In the genomic region with DNA sequence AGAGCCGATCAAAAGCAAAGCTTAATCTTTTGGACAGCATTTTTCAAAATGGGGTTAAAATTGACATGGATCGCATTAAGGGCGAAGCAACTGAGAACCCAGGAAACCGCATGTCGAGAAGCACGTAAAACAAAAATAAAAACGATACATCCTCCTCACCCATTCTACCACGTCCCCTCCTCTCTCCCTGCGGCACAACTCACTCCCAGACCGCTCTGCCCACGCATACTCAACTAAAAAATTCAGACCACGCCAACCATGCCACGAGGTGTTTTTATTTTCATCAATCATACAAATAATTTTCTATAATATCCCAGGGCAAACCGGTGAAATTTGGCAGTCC, we compare ENCODE assay signal across 8 mouse cellular contexts. TPM values are rescaled to one million over a fixed set of nuclear protein-coding genes. Genes with fewer than 3 reads are reported as not detected.
DNase-seq lines count a peak whose midpoint lies in the region; ATAC-seq and TF ChIP-seq lines count a peak whose summit lies in the region.

No protein-coding gene starts in this region.

- no peaks in the 10 kb centered on the region for H3K36me3 ChIP-seq in forebrain, postnatal 0 days (ENCODE audit: insufficient read depth)
- H3K36me3 ChIP-seq in macrophage (ENCODE audit: inconsistent target) = no peaks in the 10 kb centered on the region

- ATAC-seq in forebrain, postnatal 0 days = no peak
- no peak for ATAC-seq in inflammation-experienced regulatory T-cells, adult 6 months

- DNase-seq in lung, adult 2 months = no peak
- no peak for DNase-seq in lung, postnatal 10 days
- peak; percentile 15 to 31 for DNase-seq in cerebellum, adult 18-20 months
- DNase-seq in forebrain, postnatal 0 days = peak; percentile 31
- no peak for DNase-seq in kidney, postnatal 25 days
- no peak for DNase-seq in layer of hippocampus, postnatal 14 days (ENCODE audit: low spot score in 2 of 2)

- WGBS in lung, adult 2 months = 5% methylated on average over 14 of the region's 14 CpGs
- WGBS in forebrain, postnatal 0 days = under 1% methylated on average over 14 of the region's 14 CpGs
- 6% methylated on average over 12 of the region's 14 CpGs for WGBS in macrophage (ENCODE audit: missing documents)

- H3K4me2 ChIP-seq in forebrain, postnatal 0 days (ENCODE audit: low read depth) = peak overlapping the region; percentile 79

- peak overlapping the region; percentile 100 for H3K9ac ChIP-seq in forebrain, postnatal 0 days

- H3K9me3 ChIP-seq in forebrain, postnatal 0 days (ENCODE audit: low read length) = no peaks in the 10 kb centered on the region

- H3K4me3 ChIP-seq in lung, adult 2 months (replicated peaks; ENCODE audit: extremely low read depth, low read depth, low read length) = peak overlapping the region; percentile 45
- peak overlapping the region; percentile 78 for H3K4me3 ChIP-seq in forebrain, postnatal 0 days (ENCODE audit: low read depth, low read length)
- H3K4me3 ChIP-seq in macrophage (ENCODE audit: inconsistent target) = peak overlapping the region; percentile 84

- peaks cover 14% of the 10 kb centered on the region for H3K79me2 ChIP-seq in macrophage (ENCODE audit: inconsistent target)

- no peak for TF ChIP-seq CTCF in lung, adult 2 months (IDR thresholded peaks at IDR 0.05; ENCODE audit: insufficient read depth, low read length)
- TF ChIP-seq CTCF in forebrain, postnatal 0 days (IDR thresholded peaks at IDR 0.05; ENCODE audit: low read depth) = no peak

- peak overlapping the region; percentile 99 for H3K27ac ChIP-seq in forebrain, postnatal 0 days (ENCODE audit: low read depth, low read length)
- H3K27ac ChIP-seq in macrophage = peak overlapping the region; percentile 73

- H3K27me3 ChIP-seq in forebrain, postnatal 0 days (ENCODE audit: insufficient read depth, low read length) = no peaks in the 10 kb centered on the region

- peaks cover 11% of the 10 kb centered on the region; the same call in 1 of the 2 replicates for H3K4me1 ChIP-seq in lung, adult 2 months (ENCODE audit: control insufficient read depth, insufficient read depth, low read length)
- H3K4me1 ChIP-seq in forebrain, postnatal 0 days (ENCODE audit: insufficient read depth) = peaks cover 11% of the 10 kb centered on the region; the same call in 1 of the 2 replicates

- TF ChIP-seq POLR2A in lung, adult 2 months (IDR thresholded peaks at IDR 0.05; ENCODE audit: borderline replicate concordance, extremely low read depth, low read depth, low read length) = no peak

RNA-seq across cellular contexts. Expression of a gene that starts 1.5 kb away (rescaled TPM):
- polyA plus RNA-seq in lung, adult 2 months (2012; rRNA removed) = 76.1 and 85.7 TPM in 2 replicates
- total RNA-seq in forebrain, postnatal 0 days (2014; rRNA removed) = 862 and 4,132 TPM in 2 replicates
- polyA plus RNA-seq in forebrain, postnatal 0 days (2015; fragmentation: Nextera tagmentation; extraction: Ambion mirVana) = 5,770 and 6,801 TPM in 2 replicates
- total RNA-seq in macrophage (2018; cell fraction: chromatin; rRNA removed) = 100 to 1,000 TPM in 5 of 26 experiments, 10 to 100 TPM in 21; 25.9 to 371 (median 55.7) TPM
- total RNA-seq in macrophage (2018; cell fraction: cytosol; rRNA removed) = 1,000 to 10,000 TPM in 24 of 26 experiments, 100 to 1,000 TPM in 2; 980 to 3,153 (median 1,603) TPM
- total RNA-seq in macrophage (2018; cell fraction: nucleus; rRNA removed) = 100 to 1,000 TPM in 25 of 26 experiments, 10 to 100 TPM in 1; 81.9 to 542 (median 303) TPM
- 1,065 to 2,086 TPM (median 1,228 TPM) in 3 replicates for polyA plus RNA-seq in macrophage (2018)
- 1,000 to 10,000 TPM; 4,108 to 4,357 (median 4,244) TPM for polyA plus RNA-seq in inflammation-experienced regulatory T-cells, adult 6 months (2017; shearing (Covaris generic))
- 100 to 1,000 TPM; 787 to 793 TPM for total RNA-seq in layer of hippocampus, postnatal 14 days (2021)

RNA-seq across cellular contexts. Expression of a gene that starts 57.3 kb away (rescaled TPM):
- polyA plus RNA-seq in lung, adult 2 months (2012; rRNA removed) = 108 and 150 TPM in 2 replicates
- total RNA-seq in forebrain, postnatal 0 days (2014; rRNA removed) = 80.5 and 87.7 TPM in 2 replicates
- 46.4 and 50.1 TPM in 2 replicates for polyA plus RNA-seq in forebrain, postnatal 0 days (2015; fragmentation: Nextera tagmentation; extraction: Ambion mirVana)
- 100 to 1,000 TPM in 2 of 26 experiments, 10 to 100 TPM in 24; 45.9 to 114 (median 67.6) TPM for total RNA-seq in macrophage (2018; cell fraction: chromatin; rRNA removed)
- 10 to 100 TPM; 46.6 to 90.4 (median 62.1) TPM for total RNA-seq in macrophage (2018; cell fraction: cytosol; rRNA removed)
- 10 to 100 TPM; 40.7 to 79.7 (median 64.2) TPM for total RNA-seq in macrophage (2018; cell fraction: nucleus; rRNA removed)
- 43.9 to 55.0 TPM (median 51.8 TPM) in 3 replicates for polyA plus RNA-seq in macrophage (2018)
- polyA plus RNA-seq in inflammation-experienced regulatory T-cells, adult 6 months (2017; shearing (Covaris generic)) = 10 to 100 TPM in 2 of 3 experiments, 1 to 10 TPM in 1; 9.1 to 12.5 (median 10.3) TPM
- total RNA-seq in layer of hippocampus, postnatal 14 days (2021) = 10 to 100 TPM; 58.6 to 63.0 TPM

Comparison
In these comparisons a context has a peak if more than half of its experiments do, and no peak if none do; other contexts are left out.
1. DNase-seq: peak in cerebellum, adult 18-20 months (2 of 2) and forebrain, postnatal 0 days (single experiment); none in lung, adult 2 months (single experiment), lung, postnatal 10 days (single experiment), kidney, postnatal 25 days (0 of 2) and layer of hippocampus, postnatal 14 days (0 of 2).
2. RNA of a gene that starts 1.5 kb away (polyA plus RNA-seq): 5,770 to 6,801 TPM in forebrain, postnatal 0 days, 4,108 to 4,357 TPM in inflammation-experienced regulatory T-cells, adult 6 months and 1,065 to 2,086 TPM in macrophage; 76.1 to 85.7 TPM in lung, adult 2 months; every median in the first group is over 10 times any median in the second.
3. Peak in every context shown above with its lines, with median percentiles within 50 percentile points of each other: H3K4me3 ChIP-seq.